Mouse (Mus musculus) Patski (cell line): ENCODE measurements around the gene Rptor. TPM values are rescaled to one million over a fixed set of nuclear protein-coding genes. Genes with fewer than 3 reads are reported as not detected.

Source experiments
- ATAC-seq: fragments of 100-300 bp; one replicate; pipeline ENCODE4 v1.8.0; 2021
- CTCF ChIA-PET: fragments of 350-600 bp; sonication (Branson Sonifier 250); formaldehyde crosslinking; loops from one replicate; lab custom pipeline; 2022; ENCODE audit warnings: inconsistent platforms; lab: Charles Lee
- POLR2A ChIA-PET: fragments of 350-600 bp; sonication (Branson Sonifier 250); formaldehyde crosslinking; loops from one replicate; lab custom pipeline; 2022; ENCODE audit warnings: antibody characterized with exemption, inconsistent platforms; lab: Charles Lee
- DNase-seq: peaks from one replicate; pipeline ENCODE4 v3.0.0-alpha.2; 2011; ENCODE audit warnings: low read depth, low spot score
- H3K27me3 ChIP-seq: fragments of 371-371 bp; one replicate; pipeline ENCODE4 v1.5.1; 2021
- CTCF ChIP-seq: fragments of 100-300 bp; IDR thresholded peaks from one replicate; pipeline ENCODE4 v1.5.1; 2021
- in situ Hi-C: fragments of 300-500 bp; cut with MboI; formaldehyde crosslinking; loops from 3 replicates; pipeline ENCODE4 v1.11.1; 2018; ENCODE audit warnings: low pct_unique_long_range_greater_than_20kb, mixed read lengths
- polyA plus RNA-seq: library from polyadenylated mRNA; unstranded; gene quantifications from one replicate; pipeline ENCODE4 v1.2.3, GENCODE M21; 2021

The Rptor gene
- polyA plus RNA-seq, 1 experiment from 2014 or later: 27.9 TPM

DNA sequence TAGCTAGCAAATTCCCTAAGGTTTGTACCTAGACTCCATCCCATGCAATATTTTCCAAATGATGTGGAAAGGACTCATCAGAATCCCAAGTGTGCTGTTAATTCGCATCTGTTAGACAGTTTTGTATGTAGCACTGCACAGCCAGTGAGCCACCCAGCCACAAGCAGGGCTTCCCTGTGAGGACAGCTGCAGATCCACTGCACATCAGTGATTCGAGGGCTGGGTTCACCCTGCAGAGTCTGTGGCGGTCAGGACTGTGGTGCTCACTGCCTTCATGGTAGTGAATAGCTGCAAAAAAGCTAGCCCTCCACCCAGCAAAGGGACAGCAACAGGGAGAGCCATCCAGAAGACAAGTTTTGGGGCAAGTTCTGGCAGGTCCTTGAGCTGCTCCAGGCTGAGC is 201.7 kb downstream of the Rptor start:
- POLR2A ChIA-PET: interaction anchor here (0.6 kb wide), 1 partner anchor 9 kb away, joined by 3 read pairs; no protein-coding TSS in a partner anchor
- DNase-seq (no peak), ATAC-seq (no peak)
- no peak for TF ChIP-seq CTCF
- H3K27me3 ChIP-seq: no peaks in the 10 kb centered on the region
- CTCF ChIA-PET: no interaction called here
- in situ Hi-C loops: no loop called here

DNA sequence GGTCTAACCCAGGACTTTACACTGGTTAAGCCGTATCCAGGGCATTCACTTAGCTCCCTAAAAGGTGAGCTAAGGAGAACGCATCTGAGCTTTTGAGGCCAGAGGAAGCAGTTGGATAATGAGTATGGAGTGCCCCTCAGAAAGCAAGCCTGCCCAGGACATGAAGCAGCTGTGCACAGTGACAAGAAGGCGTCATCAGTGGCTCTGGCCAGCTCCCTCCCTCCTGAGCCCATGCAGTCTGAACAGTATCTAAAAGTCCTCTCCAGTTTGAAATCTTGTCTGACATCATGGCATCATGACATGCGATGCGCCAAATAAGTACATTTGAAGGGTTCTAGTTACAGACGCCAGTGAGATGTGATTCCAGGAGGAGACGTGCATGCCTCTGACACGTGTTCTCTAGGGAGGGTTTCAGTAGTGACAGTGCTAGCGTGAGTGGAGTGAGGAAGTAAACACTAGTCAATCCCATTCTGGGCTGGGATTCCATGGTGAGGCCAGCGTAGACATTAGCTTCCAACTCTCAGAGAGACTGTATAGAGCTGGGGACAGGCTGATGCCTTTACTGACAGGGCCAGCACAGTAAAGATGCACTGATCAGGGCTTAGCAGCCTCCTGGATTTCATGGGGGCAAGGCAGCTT is 202.5 kb downstream of the Rptor start:
- CTCF ChIA-PET: no interaction called here
- H3K27me3 ChIP-seq: no peaks in the 10 kb centered on the region
- no peak for TF ChIP-seq CTCF
- ATAC-seq: no peak
- DNase-seq: no peak
- POLR2A ChIA-PET: interaction anchor here (0.6 kb wide), 1 partner anchor 10 kb away, joined by 3 read pairs; no protein-coding TSS in a partner anchor
- in situ Hi-C loops: no loop called here

DNA sequence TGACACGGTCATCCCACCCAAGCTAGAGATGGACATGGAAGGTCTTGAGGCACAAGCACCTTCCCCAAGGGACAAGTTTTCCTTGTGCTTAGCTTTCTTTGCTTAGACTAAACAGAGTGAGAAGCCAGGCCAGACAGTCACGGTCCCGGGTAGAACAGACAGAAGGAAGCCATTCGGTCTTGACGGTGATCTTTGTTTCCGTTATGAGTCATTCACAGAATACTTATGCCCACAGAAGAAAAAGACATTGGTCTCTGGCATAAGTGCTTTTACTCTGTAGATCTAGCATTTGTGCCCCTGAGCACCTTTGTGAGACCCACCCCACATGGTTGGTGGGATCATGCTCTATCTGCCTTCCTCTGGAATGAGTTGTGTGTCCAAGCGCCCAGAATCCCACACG is 203.8 kb downstream of the Rptor start:
- ChIA-PET POLR2A (no interaction called here), CTCF (interaction anchor here (0.8 kb wide), 1 partner anchor 9 kb away, joined by 3 read pairs; no protein-coding TSS in a partner anchor)
- no peaks in the 10 kb centered on the region for H3K27me3 ChIP-seq
- TF ChIP-seq CTCF: no peak
- no peak for ATAC-seq
- in situ Hi-C loops: no loop called here
- DNase-seq: no peak

DNA sequence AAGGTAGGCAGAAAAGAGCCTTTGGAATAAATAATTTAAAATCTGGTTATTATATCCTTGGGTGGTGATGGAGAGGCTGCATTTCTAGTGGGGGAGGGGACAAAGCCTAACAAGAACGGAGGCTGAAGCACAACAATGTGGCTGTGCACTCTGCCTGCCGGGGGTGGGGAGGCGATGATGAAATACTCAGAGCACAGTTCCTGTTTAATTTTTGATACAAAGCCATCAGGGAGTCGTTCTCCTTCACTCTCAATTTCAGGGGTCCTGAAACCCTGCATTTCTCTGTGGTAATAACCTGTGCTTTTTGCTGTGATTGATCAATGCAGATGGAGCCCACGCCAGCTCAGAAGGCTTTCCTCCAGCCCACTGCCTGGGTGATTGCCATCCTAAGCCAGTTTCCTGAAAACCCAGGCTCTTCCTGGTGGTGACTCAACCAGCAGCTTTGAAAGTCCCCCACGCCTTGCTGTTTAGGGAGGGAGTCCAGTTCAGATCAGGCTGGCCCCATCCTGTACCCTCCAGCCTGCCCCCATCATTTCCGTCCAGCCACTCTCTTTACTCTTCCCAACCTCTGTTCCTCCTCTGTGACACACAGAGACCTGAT is 204.8 kb downstream of the Rptor start:
- in situ Hi-C loops: no loop called here
- no peak for ATAC-seq
- TF ChIP-seq CTCF: no peak
- no peak for DNase-seq
- no peaks in the 10 kb centered on the region for H3K27me3 ChIP-seq
- ChIA-PET POLR2A (no interaction called here), CTCF (no interaction called here)

DNA sequence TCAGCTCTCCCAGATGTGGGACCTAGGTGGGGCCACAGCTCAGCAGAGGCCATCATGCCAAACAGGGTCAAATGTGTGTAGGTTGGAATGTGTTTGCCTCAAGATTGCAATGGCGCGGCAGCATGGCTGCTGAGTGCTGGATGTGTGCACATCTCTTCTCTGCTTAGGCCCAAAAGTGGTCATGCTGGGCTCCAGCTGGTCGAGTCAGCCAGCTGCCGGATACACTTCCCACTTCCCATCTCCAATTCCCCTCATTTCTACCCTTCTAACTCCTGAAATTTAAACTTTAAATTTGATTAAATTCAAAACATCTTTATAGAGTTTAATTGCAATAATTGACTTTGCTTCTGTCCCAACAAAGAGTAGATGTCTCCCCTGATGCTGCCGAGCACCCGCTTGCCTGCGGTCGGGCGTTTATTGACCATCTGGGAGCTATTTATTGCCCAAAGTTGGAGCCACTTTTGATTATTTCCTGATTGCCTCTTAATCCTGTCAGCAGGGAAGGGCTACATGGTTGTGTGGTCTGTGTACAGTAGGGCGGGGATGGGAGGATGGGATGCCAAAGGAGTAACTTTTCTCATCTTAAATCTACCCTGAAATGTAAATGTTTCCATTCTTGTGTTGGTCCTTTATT is 206.1 kb downstream of the Rptor start:
- no peak for DNase-seq
- in situ Hi-C loops: no loop called here
- POLR2A ChIA-PET: interaction anchor here (0.5 kb wide), 1 partner anchor 189 kb away, joined by 4 read pairs; no protein-coding TSS in a partner anchor
- no peak for TF ChIP-seq CTCF
- CTCF ChIA-PET: no interaction called here
- no peak for ATAC-seq
- H3K27me3 ChIP-seq: no peaks in the 10 kb centered on the region

DNA sequence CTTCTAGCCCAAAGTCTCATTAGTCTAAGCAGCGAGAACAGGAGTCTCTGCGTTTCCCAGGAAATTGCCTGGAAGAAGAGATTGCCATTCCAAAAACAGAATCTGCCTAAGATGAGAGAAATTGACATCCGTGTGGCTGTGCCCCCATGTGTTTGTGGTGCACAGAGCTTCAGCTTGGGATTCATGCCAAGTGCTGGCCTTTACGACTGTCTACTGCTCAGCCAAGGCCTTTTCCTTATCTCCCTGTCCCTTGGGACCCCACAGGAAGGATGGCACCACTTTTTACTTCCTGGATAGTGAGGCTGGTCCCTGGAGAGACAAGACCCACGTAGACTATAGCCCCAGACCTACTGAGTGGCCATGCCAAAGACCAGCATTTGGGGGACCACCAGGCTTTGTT is 206.6 kb downstream of the Rptor start:
- H3K27me3 ChIP-seq: no peaks in the 10 kb centered on the region
- in situ Hi-C loops: no loop called here
- ChIA-PET POLR2A (no interaction called here), CTCF (no interaction called here)
- DNase-seq: no peak
- no peak for ATAC-seq
- no peak for TF ChIP-seq CTCF

DNA sequence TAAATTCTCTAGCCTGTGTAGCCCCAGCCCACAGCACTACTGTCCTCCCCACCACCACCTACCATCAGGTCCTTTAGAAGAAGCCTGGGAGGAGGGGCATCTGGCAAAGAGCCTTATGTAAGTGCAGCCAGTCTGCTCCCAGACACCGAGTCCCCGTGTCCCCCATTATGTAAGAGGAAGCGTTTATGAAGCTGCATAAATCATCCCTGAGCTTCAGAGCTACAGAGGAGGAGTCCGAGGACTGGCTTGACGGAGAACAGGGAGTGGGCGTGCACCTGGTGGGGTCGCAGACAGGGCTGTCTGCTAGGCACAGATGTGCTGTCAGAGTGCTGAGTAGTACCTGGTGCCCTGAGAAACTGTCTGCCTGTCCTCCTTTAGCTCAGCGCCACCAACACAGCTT is 208.3 kb downstream of the Rptor start:
- DNase-seq: no peak
- in situ Hi-C loops: no loop called here

DNA sequence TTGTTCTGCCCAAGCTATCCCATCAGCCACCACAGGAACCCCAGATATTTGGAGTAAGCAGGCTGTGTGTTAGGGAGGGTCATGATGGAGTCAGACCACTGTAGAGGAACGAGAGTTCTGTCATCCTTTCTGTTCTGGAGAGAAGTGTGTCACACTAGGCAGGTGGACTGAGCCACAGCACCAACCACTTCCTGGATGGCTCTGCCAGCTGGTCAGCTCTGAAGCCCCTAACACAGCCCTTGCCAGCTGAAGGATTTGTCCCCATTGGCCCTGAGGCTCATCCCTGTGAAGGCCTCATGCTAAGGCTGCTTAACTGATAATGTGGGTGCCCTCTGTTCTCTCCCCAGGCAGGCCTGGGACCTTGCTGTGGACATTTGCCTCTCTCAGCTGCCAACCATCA is 208.9 kb downstream of the Rptor start:
- DNase-seq: no peak
- no peak for ATAC-seq
- in situ Hi-C loops: no loop called here
- ChIA-PET POLR2A (no interaction called here), CTCF (interaction anchor here (0.8 kb wide), 1 partner anchor 9 kb away, joined by 3 read pairs; no protein-coding TSS in a partner anchor)
- no peak for TF ChIP-seq CTCF
- no peaks in the 10 kb centered on the region for H3K27me3 ChIP-seq

More for the DNA sequence above, 208.3 kb downstream of the Rptor start:
- H3K27me3 ChIP-seq: no peaks in the 10 kb centered on the region
- CTCF ChIA-PET: interaction anchor here (0.8 kb wide), 1 partner anchor 8 kb away, joined by 3 read pairs; no protein-coding TSS in a partner anchor
- no peak for TF ChIP-seq CTCF
- POLR2A ChIA-PET: no interaction called here
- no peak for ATAC-seq

DNA sequence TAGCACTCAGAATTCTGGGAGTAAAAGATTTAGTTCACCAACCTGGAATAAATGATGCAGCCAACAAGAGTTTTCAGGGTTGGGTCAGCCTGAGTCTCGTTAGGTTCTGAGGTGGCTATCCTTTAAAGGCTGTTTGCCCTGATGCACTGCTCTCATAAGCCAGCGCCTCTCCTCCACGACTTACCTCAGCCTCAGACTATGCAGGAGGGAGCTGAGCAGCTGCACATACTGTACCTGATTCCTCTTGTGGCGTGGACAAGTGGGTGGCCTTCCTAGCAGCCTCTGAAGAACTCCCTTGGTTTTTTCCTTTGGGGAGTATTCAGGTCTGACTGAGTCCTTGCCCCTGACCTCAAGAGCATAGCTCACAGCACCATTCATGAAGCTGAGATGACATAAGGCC is 209.4 kb downstream of the Rptor start:
- TF ChIP-seq CTCF: no peak

DNA sequence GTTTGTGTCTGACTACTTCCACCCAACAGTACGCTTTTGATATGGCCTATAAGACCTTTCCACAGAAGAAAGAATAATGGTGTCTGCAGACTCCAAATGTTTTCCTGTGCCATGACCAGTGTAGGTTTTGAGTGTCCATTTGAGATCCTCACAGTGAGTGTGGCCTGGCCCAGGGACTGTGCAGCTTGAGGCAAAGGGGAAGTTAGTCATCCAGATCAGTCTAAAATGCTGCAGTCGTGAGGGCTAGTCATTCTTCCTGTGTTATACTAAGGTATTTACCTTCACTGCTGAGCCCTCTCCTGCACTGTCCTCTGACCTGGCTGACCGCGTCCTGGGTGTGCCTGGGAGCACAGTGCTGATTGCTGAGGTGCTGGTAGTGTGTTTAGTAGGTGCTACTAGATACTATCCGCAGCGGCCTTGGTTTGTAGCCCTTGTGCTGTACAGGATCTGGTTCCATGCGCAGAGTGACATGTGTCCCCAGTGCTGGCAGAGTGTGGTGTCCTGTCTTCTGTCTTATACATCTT is 211.4 kb downstream of the Rptor start:
- no peak for TF ChIP-seq CTCF
- CTCF ChIA-PET: no interaction called here
- no peaks in the 10 kb centered on the region for H3K27me3 ChIP-seq
- POLR2A ChIA-PET: no interaction called here
- DNase-seq (no peak), ATAC-seq (no peak)
- in situ Hi-C loops: no loop called here

More for the DNA sequence above, 209.4 kb downstream of the Rptor start:
- CTCF ChIA-PET: no interaction called here
- DNase-seq: no peak
- no peak for ATAC-seq
- POLR2A ChIA-PET: no interaction called here
- H3K27me3 ChIP-seq: no peaks in the 10 kb centered on the region
- in situ Hi-C loops: no loop called here
